Mouse (Mus musculus): Measurements from ENCODE around the gene Knstrn. TPM values are rescaled to one million over a fixed set of nuclear protein-coding genes. Genes with fewer than 3 reads are reported as not detected.

Knstrn gene
- under 1 TPM; 0.28 to 0.31 TPM for total RNA-seq (2021)
- long read RNA-seq, experiment 1 = 0 reads
- long read RNA-seq, experiment 2 = 0 reads

GRCm38 (mm10) chr2:118813981-118814836 is at the start of gene Knstrn:
Knstrn (plus strand) TSS chr2:118814003.
- Histone ChIP-seq H3K4me3 (peak within 1 kb of the TSS; percentile 79), H3K27ac (no peak within 1 kb of the TSS)
- DNase-seq = peak; percentile 93
- no peak for TF ChIP-seq CTCF (IDR thresholded peaks at IDR 0.05)
- intact Hi-C loops (cut with DNase I) = loop anchor here (5.0 kb wide), 1 partner anchor 48 kb away; the partner anchor contains the start of gene Ivd

GRCm38 (mm10) chr2:118764094-118764831 is 49.5 kb upstream of the Knstrn start:
- peak; percentile 71 for TF ChIP-seq CTCF (IDR thresholded peaks at IDR 0.05)
- Histone ChIP-seq H3K27ac (peak overlapping the region; percentile 63), H3K4me3 (peak overlapping the region; percentile 45; the same call in 1 of the 2 replicates)
- intact Hi-C loops (cut with DNase I) = loop anchor here (2.0 to 10.0 kb wide), 2 partner anchors 119 to 211 kb away; no protein-coding TSS in a partner anchor
- DNase-seq = peak; percentile 56

DNA sequence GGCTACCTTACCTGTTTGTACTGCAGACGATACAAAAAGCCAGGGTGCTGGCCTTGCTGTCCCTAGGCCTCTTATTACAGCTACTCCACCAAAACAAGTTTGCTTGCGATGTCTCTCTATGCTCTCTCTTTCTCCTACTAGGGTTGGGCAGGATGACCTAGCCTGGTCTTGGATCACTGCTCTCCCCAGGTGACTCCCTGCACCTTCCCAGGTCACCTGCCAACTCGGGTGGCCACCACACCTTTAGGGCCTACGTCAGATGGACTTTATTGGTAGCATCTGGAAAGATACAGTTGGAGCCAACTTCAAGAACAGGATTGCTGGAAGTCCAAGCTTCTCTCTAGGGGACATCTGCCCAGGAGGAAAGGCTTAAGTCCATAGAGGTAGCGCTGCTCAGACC is 48.9 kb upstream of the Knstrn start:
- H3K27ac ChIP-seq = no peak overlapping the region
- intact Hi-C loops (cut with DNase I) = loop anchor here (2.0 to 10.0 kb wide), 2 partner anchors 118 to 210 kb away; no protein-coding TSS in a partner anchor
- H3K4me3 ChIP-seq = no peak overlapping the region
- no peak for TF ChIP-seq CTCF (IDR thresholded peaks at IDR 0.05)
- no peak for DNase-seq

DNA sequence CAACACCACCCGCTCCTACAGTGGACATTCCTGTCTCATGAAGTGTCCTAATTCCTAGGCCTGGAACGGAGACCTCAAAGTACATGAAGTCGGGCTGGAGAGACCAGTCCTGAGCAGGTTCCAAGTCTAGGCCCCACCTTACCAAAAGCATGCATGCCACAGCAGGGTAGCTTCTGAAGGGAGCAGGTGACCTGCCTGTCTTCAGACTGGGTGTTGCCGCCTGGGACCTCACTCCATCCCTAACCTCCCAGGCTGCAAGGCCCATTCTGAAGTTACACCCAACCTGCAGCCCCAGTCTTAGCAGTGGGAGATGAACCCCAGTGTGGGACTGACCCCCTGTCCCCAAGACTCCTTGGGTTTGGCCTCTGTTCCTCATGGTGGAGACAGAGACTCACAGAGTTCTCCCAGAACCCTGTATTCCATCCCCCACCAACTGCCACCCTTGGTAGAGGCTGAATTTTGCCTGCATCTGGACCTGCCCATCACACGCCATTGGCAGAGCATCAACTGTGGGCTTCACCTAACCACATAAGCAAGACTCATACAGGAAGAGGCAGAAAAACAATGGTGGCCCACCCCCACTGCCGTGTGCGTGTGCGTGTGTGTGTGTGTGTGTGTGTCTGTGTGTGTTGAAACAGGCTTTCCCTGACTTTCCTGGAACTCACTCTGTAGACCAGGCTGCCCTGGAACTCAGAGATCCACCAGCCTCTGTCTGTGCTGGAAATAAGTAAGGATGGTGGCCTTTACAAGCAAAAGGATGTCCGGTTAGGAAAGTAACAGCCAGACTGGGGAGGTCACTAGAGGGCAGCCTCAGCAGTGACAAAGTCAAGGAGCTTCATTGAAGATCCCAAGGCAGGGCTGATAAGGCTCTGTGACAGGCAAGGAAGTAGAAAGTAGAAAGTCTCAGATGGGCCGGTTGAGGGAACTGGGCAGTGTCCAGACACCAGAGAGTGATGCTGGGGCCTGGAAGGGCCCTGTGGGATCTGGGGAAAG is 47.5 kb upstream of the Knstrn start:
- no peak overlapping the region for H3K4me3 ChIP-seq
- intact Hi-C loops (cut with DNase I) = loop anchor here (10.0 kb wide), 1 partner anchor 208 kb away; no protein-coding TSS in a partner anchor
- H3K27ac ChIP-seq = no peak overlapping the region
- TF ChIP-seq CTCF (IDR thresholded peaks at IDR 0.05) = peak; percentile 11; the same call in 1 of the 2 replicates
- no peak for DNase-seq

- Histone ChIP-seq H3K4me3 (no peak within 1 kb of the TSS), H3K27ac (no peak within 1 kb of the TSS)
- intact Hi-C loops (cut with DNase I) = no loop called here
- TF ChIP-seq CTCF (IDR thresholded peaks at IDR 0.05) = no peak
- no peak for DNase-seq
Measured at GRCm38 (mm10) chr2:118772158-118772874, 41.5 kb upstream of the Knstrn start, which contains the start of gene Phgr1. Phgr1 (plus strand) TSS chr2:118772769.

GRCm38 (mm10) chr2:118774536-118774935 is 39.3 kb upstream of the Knstrn start:
- TF ChIP-seq CTCF (IDR thresholded peaks at IDR 0.05) = no peak
- intact Hi-C loops (cut with DNase I) = no loop called here
- Histone ChIP-seq H3K27ac (no peak overlapping the region), H3K4me3 (no peak overlapping the region)
- DNase-seq = no peak

GRCm38 (mm10) chr2:118775396-118775795 is 38.4 kb upstream of the Knstrn start:
- intact Hi-C loops (cut with DNase I) = no loop called here
- no peak overlapping the region for H3K27ac ChIP-seq
- no peak for TF ChIP-seq CTCF (IDR thresholded peaks at IDR 0.05)
- no peak overlapping the region for H3K4me3 ChIP-seq
- no peak for DNase-seq

- intact Hi-C loops (cut with DNase I) = no loop called here
- no peak overlapping the region; the same call in 1 of the 2 replicates for H3K27ac ChIP-seq
Measured at GRCm38 (mm10) chr2:118775846-118776245, 38.0 kb upstream of the Knstrn start.

GRCm38 (mm10) chr2:118776295-118776694 is 37.5 kb upstream of the Knstrn start:
- DNase-seq = no peak
- no peak overlapping the region for H3K4me3 ChIP-seq
- H3K27ac ChIP-seq = peak overlapping the region; percentile 25; the same call in 1 of the 2 replicates
- intact Hi-C loops (cut with DNase I) = no loop called here
- no peak for TF ChIP-seq CTCF (IDR thresholded peaks at IDR 0.05)

More at GRCm38 (mm10) chr2:118775846-118776245, 38.0 kb upstream of the Knstrn start:
- no peak overlapping the region for H3K4me3 ChIP-seq
- no peak for TF ChIP-seq CTCF (IDR thresholded peaks at IDR 0.05)
- DNase-seq = no peak

- Histone ChIP-seq H3K4me3 (no peak overlapping the region), H3K27ac (no peak overlapping the region)
- no peak for DNase-seq
- no peak for TF ChIP-seq CTCF (IDR thresholded peaks at IDR 0.05)
- intact Hi-C loops (cut with DNase I) = no loop called here
Measured at GRCm38 (mm10) chr2:118778418-118778817, 35.4 kb upstream of the Knstrn start.

- no peak for DNase-seq
- TF ChIP-seq CTCF (IDR thresholded peaks at IDR 0.05) = no peak
- intact Hi-C loops (cut with DNase I) = no loop called here
- Histone ChIP-seq H3K4me3 (peak overlapping the region; percentile 61), H3K27ac (no peak overlapping the region)
Measured at GRCm38 (mm10) chr2:118779065-118779464, 34.7 kb upstream of the Knstrn start.
